Mouse (Mus musculus) bone marrow macrophage, adult 2 months (primary cell): Measurements from ENCODE around the gene Pgam2.

Experiments
- CTCF ChIP-seq: IDR thresholded peaks from 2 replicates; pipeline ENCODE4 v1.5.1; 2012; ENCODE audit warnings: low read depth, mild to moderate bottlenecking, low read length, moderate library complexity
- POLR2A ChIP-seq: IDR thresholded peaks from 2 replicates; pipeline ENCODE4 v1.6.1; 2012; ENCODE audit warnings: mild to moderate bottlenecking, low read depth, low read length, borderline replicate concordance

DNA sequence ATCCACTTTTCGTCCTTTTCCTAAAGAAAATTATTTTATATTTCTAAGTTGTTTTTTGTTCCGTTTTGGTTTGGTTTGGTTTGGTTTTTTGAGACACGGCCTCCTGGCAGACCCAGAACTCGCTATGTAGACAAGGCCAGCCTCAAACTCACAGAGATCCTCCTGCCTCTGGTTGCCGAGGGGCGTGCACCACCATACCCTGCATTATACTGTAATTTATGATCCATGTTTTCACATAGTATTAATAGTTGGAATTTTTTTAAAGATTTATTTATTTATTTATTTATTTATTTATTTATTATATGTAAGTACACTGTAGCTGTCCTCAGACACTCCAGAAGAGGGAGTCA, 40.9 kb downstream of the Pgam2 start:
- TF ChIP-seq CTCF (no peak), POLR2A (no peak)
